Mouse (Mus musculus) gastrocnemius, postnatal 10 days (tissue): ENCODE measurements around the gene Gm3233. TPM values are rescaled to one million over a fixed set of nuclear protein-coding genes. Genes with fewer than 3 reads are reported as not detected.
"Not testable (repeated sequence)": the region's sequence is repeated elsewhere in the genome, so short reads cannot be mapped to it uniquely, and the experiment has no call there.

Experiments used
- DNase-seq: peaks from one replicate; pipeline ENCODE4 v3.0.0; 2021; ENCODE audit warnings: mixed read lengths
- long read RNA-seq, 2 experiments: library from polyadenylated mRNA; stranded (forward); transcript quantifications; one replicate each; pipeline ENCODE4 v2.0.0; 2021
- total RNA-seq, 2 experiments: library from RNA; stranded (reverse); gene quantifications; 2 replicates each; pipeline ENCODE4 v1.2.3; 2021

Gm3233 gene
- not detected for total RNA-seq
- long read RNA-seq, experiment 1, result 0 reads
- long read RNA-seq, experiment 2, result 0 reads

- not testable (repeated sequence) for DNase-seq
These were observed at the start of gene Gm3233 for GRCm38 (mm10) chr10:77759582-77759981. TSS of gene Gm3233 (minus strand) at chr10:77759682.

DNA sequence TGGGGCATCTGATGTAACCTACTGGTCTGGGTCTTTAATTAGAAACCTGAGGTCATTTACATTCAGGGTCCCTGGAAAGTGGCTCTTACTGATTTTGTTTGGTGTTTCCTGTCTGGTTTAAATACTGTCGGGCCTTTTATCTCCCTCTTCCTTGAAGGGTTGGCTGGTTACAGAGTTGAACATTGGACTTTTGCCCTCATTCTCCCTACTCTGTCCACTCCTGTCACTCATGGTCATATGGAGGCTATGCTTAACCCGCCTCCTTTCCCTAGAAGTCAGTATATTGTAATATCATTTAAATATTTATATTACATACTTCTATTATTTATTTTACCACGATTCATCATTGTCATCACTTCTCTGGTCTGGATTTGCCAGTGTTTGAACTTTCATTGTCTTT, 44.6 kb upstream of the Gm3233 start:
- DNase-seq, result no peak

- no peak for DNase-seq
These were observed 39.5 kb upstream of the Gm3233 start, which contains the start of gene Gm19668 for GRCm38 (mm10) chr10:77798921-77799508. TSS of gene Gm19668 (minus strand) at chr10:77799133.

DNA sequence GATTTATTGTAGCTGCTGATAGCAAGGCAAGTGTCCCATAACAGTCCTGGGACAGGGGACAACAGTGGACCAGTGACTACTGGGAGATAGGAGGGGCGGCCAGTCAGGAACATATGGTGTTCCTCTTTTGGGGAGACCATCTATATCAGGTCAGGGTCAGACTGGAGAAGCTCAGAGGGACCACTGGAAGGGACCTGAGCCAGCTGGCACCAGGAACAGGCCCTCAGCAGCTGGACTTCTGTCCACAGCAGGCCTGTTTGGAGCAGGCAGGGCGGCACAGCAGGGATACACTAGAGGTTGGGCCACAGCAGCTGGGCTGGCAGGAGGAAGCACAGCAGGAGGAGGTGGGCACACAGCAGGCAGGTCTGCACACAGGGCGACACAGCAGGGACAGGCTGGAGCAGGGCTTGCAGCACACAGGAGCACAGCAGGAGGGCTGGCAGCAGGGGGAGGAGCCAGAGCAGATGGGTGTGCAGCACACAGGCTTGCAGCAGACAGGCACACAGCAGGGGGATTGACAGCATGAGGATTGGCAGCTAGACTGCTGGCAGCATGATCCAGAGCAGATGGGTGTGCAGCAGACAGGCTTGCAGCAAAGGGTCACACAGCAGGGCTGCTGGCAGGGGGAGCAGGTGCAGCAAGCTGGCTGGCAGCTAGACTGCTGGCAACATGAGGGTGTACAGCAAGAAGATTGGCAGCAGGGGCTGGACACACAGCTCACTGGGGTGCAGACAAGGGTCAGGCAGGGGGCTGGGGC, 38.9 kb upstream of the Gm3233 start:
- not testable (repeated sequence) for DNase-seq

GRCm38 (mm10) chr10:77797677-77798076, 38.2 kb upstream of the Gm3233 start:
- no peak for DNase-seq

DNA sequence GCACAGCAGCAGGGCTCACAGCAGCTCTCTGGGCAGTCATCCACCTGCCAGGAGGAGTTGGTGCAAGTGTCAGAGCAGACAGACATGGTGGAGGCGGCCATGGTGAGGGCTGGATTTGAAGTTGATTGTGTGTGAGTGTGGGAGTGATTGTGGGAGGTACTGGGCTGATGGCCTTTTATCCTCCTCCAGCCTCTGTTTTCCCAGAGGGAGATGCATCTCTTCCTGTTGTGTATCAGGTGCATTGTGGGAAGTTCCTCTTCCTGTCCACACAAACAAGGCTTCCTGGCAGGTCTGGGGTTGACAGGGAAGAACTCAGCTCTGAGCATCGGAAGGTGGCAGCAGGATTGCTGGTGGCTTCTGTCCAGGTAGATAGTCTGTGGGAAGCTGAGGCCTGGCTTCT, 35.5 kb upstream of the Gm3233 start, which contains the start of gene Gm9639:
Gm9639 (minus strand) TSS at position 101 of the 400 bp plus-strand sequence.
- no peak for DNase-seq

GRCm38 (mm10) chr10:77788621-77789020, 29.1 kb upstream of the Gm3233 start:
- no peak for DNase-seq

DNA sequence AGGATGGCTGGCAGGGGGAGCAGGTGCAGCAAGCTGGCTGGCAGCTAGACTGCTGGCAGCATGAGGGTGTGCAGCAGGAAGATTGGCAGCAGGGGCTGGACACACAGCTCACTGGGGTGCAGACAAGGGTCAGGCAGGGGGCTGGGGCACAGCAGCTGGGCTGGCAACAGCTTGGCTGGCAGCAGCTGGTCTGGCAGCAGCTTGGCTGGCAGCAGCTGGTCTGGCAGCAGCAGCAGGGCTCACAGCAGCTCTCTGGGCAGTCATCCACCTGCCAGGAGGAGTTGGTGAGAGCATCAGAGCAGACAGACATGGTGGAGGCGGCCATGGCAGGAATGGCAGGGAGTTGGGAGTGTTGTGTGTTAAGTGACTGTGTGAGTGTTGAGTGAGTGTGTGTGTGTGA, 28.4 kb upstream of the Gm3233 start, which contains the start of gene Gm7137:
Gm7137 (minus strand) TSS at position 325 of the 400 bp plus-strand sequence.
- DNase-seq, result not testable (repeated sequence)

- not testable (repeated sequence) for DNase-seq
These were observed 23.9 kb upstream of the Gm3233 start for GRCm38 (mm10) chr10:77783396-77783795.

- DNase-seq, result not testable (repeated sequence)
These were observed 23.0 kb upstream of the Gm3233 start, which contains the start of gene Gm3250 for GRCm38 (mm10) chr10:77782442-77782841. TSS of gene Gm3250 (minus strand) at chr10:77782542.

DNA sequence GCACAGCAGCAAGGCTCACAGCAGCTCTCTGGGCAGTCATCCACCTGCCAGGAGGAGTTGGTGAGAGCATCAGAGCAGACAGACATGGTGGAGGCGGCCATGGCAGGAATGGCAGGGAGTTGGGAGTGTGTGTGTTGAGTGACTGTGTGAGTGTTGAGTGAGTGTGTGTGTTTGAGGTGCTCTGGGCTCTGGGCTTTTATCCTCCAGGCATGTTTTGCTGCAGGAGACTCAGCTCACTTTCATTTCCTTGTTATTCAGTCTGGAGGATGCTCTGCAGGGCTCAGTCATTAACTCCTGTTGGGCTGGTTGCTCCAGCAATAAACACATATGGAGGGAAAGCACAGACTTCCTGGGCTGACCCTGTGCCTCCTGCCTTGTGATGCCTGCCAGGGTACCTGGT, 17.4 kb upstream of the Gm3233 start, which contains the start of gene Gm7138:
Gm7138 (minus strand) TSS at position 101 of the 400 bp plus-strand sequence.
- DNase-seq, result not testable (repeated sequence)

DNA sequence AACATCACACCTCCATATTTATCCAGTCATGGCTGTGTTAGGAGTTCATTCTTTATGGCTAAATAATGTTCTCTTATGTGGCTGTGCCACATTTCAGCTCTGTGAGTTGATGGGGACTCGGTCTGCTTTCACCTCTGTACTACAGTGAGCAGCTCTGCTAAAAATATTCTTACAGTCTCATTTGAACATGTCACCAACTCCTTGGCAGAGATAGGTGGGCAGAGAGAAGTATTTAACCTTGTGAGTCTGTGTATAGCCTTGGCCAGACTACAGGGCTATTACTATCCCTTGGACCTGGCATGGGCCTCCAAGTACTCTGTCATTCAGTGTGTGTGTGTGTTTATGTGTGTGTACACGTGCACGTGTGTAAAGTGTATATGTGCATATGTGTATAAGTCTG, 12.7 kb upstream of the Gm3233 start:
- not testable (repeated sequence) for DNase-seq

DNA sequence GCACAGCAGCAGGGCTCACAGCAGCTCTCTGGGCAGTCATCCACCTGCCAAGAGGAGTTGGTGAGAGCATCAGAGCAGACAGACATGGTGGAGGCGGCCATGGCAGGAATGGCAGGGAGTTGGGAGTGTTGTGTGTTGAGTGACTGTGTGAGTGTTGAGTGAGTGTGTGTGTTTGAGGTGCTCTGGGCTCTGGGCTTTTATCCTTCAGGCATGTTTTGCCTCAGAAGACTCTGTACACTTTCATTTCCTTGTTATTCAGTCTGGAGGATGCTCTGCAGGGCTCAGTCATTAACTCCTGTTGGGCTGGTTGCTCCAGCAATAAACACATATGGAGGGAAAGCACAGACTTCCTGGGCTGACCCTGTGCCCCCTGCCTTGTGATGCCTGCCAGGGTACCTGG, 11.7 kb upstream of the Gm3233 start, which contains the start of gene Gm3238:
Gm3238 (minus strand) TSS at position 101 of the 400 bp plus-strand sequence.
- not testable (repeated sequence) for DNase-seq

GRCm38 (mm10) chr10:77769727-77770126, 10.2 kb upstream of the Gm3233 start:
- no peak for DNase-seq

- no peak for DNase-seq
These were observed 6.0 kb downstream of the Gm3233 start for GRCm38 (mm10) chr10:77753448-77753847.

DNA sequence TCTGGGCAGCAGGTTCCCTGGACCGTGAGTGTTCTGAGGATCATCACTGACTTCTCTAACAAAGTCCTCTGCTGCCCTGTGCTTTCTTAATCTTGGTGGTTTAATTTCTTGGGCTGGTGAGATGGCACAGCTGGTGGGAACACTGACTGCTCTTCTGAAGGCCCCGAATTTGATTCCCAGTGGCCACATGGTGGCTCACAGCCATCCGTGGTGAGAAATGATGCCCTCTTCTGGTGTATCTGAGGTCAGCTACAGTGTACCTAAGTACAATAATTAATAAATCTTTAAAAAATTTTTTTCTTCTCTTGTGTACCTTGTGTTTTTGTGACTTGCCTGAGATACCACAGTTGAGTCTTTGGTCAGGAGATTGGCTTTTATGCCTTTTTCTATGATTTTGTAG, 7.2 kb downstream of the Gm3233 start:
- not testable (repeated sequence) for DNase-seq

GRCm38 (mm10) chr10:77751254-77751653, 8.2 kb downstream of the Gm3233 start, which contains the start of gene Gm9736:
TSS of gene Gm9736 (minus strand) at chr10:77751354.
- not testable (repeated sequence) for DNase-seq

DNA sequence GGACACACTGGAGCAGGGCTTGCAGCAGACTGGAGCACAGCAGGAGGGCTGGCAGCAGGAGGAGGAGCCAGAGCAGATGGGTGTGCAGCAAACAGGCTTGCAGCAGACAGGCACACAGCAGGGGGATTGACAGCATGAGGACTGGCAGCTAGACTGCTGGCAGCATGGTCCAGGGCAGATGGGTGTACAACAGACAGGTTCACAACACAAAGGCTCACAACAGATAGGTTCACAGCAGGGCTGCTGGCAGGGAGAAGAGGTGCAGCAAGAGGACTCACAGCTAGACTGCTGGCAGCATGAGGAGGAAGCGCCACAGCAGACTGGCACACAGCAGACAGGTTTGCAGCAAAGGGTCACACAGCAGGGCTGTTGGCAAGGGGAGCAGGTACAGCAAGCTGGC, 8.8 kb downstream of the Gm3233 start:
- not testable (repeated sequence) for DNase-seq

GRCm38 (mm10) chr10:77741924-77742688, 17.4 kb downstream of the Gm3233 start, which contains the start of gene Gm18596:
TSS of gene Gm18596 (minus strand) at chr10:77742638.
- DNase-seq, result not testable (repeated sequence)

DNA sequence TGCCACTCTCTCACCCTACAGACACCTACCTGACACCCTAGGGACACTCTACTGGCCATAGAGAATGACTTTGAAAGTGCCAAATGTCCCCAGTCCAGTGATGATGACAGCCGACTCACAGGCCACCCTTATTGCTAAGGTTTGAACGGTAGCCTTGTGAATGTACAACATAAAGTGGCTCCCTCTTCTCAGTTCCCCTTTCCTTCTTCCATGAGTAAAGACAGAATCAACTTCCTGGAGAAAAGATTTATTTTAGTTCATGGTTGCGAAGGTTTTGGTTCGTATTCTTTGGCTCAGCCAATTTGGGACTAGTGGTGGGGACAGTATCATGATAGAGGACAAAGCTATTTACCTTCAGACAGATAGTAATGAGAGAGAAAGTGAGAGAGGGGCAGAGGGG, 20.6 kb downstream of the Gm3233 start:
- no peak for DNase-seq

DNA sequence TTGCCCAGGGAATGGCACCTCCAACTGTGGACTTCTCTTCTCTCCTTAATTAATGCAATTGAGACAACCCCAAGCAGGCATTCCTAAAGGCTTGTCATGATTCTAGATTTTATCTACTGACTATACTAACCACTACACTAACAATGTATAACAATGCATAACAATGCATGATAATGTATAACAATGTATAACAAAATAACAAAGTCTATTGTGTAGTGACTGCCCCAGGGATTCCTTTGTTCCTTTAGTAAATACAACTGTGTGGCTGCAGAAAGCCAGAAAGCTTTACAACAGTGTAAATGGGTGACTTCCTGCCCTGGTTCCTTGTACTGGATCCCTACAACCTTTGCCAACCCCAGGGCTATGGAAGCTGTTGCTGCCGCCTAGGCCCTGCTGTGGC, 23.6 kb downstream of the Gm3233 start:
- DNase-seq, result no peak

GRCm38 (mm10) chr10:77729241-77729640, 30.2 kb downstream of the Gm3233 start:
- DNase-seq, result no peak
